Comparison of ENCODE assay signal across 9 mouse cellular contexts in the genomic region with DNA sequence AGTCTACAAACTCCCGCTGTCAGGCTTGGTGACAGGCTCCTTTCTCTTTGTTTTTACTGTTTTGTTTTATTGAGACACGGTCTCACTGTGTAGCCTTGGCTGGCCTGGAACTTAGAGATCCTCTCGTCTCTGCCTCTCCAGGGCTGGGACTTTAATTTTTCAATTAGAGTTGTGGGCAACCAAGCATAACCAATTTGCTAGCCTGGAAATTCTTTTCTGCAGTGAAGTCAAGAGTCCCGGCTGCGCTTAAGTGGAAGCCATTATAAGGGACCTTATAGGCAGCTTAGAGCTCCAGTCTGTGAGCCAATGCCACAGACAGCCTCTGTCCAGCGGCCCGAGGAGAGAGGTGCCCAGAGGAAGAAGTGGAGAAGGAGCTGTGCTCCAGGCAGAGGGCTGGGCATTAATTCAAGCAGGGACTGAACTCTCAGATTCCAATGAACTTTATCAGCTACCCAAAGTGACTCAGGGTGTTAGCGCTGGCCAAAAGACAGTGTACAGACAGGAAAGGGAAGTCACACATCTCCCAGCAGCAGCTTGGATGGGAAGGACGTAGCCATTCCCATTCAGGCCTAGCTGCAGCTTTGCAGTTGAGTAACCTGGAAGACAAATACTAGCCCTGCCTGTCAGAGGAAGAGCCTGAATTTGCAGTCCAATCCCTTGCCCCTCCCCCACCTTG. TPM values are rescaled to one million over a fixed set of nuclear protein-coding genes. Genes with fewer than 3 reads are reported as not detected.
DNase-seq lines count a peak whose midpoint lies in the region; ATAC-seq lines count a peak whose summit lies in the region.
"Had no signal": no experiment of that assay in that cellular context is flagged by ENCODE, and none has a peak within 500 bp of the region (broad histone marks: within the 10 kb centered on the region; RNA-seq: fewer than 3 reads in every experiment).

No protein-coding gene starts in this region.

- 46% methylated on average over 9 of the region's 9 CpGs for WGBS in heart, embryonic 11.5 days (ENCODE audit: insufficient replicate concordance)

- no peaks in the 10 kb centered on the region for H3K36me3 ChIP-seq in heart, embryonic 11.5 days (ENCODE audit: control insufficient read depth, insufficient read depth, low read length)

- H3K4me3 ChIP-seq in heart, embryonic 11.5 days (ENCODE audit: low read depth, low read length), result no peak overlapping the region

- H3K9ac ChIP-seq in heart, embryonic 11.5 days (ENCODE audit: low read depth, low read length), result no peak overlapping the region
- H3K9ac ChIP-seq: liver, embryonic 14.5 days had no signal

- no peak for ATAC-seq in heart, embryonic 11.5 days (replicated peaks; ENCODE audit: insufficient number of reproducible peaks, low FRiP score, low TSS enrichment)
- ATAC-seq in erythroblast, adult 5-6 weeks (replicated peaks; ENCODE audit: low FRiP score, poor library complexity, severe bottlenecking), result no peak

- H3K4me2 ChIP-seq in heart, embryonic 11.5 days, result no peak overlapping the region

- H3K9me3 ChIP-seq in heart, embryonic 11.5 days (replicated peaks; ENCODE audit: control insufficient read depth, low read length), result no peaks in the 10 kb centered on the region

- peak; percentile 65 to 76 for DNase-seq in adrenal gland, adult (ENCODE audit: inconsistent age in 2 of 2, low spot score in 1 of 2)
- no peak for DNase-seq in adrenal gland, adult 8-10 months
- peak; percentile 84 for DNase-seq in Muller cell, postnatal 12 days (ENCODE audit: inconsistent ontology term)
- DNase-seq in lung, adult 18-20 months, result peak; percentile 53 to 57
- DNase-seq in frontal cortex, postnatal 36 days (ENCODE audit: low spot score in 2 of 2), result no peak
- DNase-seq in layer of hippocampus, adult 8-10 months (ENCODE audit: low spot score in 2 of 2), result no peak

- no peaks in the 10 kb centered on the region for H3K27me3 ChIP-seq in heart, embryonic 11.5 days (ENCODE audit: control insufficient read depth, insufficient read depth, low read length)

- peak overlapping the region; percentile 52; the same call in 1 of the 2 replicates for H3K27ac ChIP-seq in heart, embryonic 11.5 days (ENCODE audit: low read depth, low read length)
- H3K27ac ChIP-seq: liver, embryonic 14.5 days had no signal

- peaks cover 3% of the 10 kb centered on the region for H3K4me1 ChIP-seq in heart, embryonic 11.5 days (ENCODE audit: control insufficient read depth, insufficient read depth, low read length)

RNA-seq across cellular contexts. Expression of gene P2ry6, which starts 16.3 kb away (rescaled TPM):
- total RNA-seq in adrenal gland, adult 8-10 months (2022), result 1 to 10 TPM; 5.4 to 9.5 (median 6.5) TPM
- polyA plus RNA-seq in heart, embryonic 11.5 days (2014; fragmentation: Nextera tagmentation; extraction: Ambion mirVana), result 2.1 and 2.8 TPM in 2 replicates
- total RNA-seq in erythroblast, adult 5-6 weeks (2015; ENCODE audit: low replicate concordance), result 3.3 and 6.1 TPM in 2 replicates
- total RNA-seq in erythroblast, adult 5-6 weeks (2017; ENCODE audit: low replicate concordance), result 0.42 and 0.94 TPM in 2 replicates
- 1 to 10 TPM; 3.1 to 8.7 (median 6.5) TPM for total RNA-seq in layer of hippocampus, adult 8-10 months (2022)

RNA-seq across cellular contexts. Expression of gene P2ry2, which starts 21.9 kb away (rescaled TPM):
- total RNA-seq in adrenal gland, adult 8-10 months (2022), result 1 to 10 TPM; 1.4 to 6.4 (median 3.0) TPM
- 0.54 and 0.68 TPM in 2 replicates for polyA plus RNA-seq in heart, embryonic 11.5 days (2014; fragmentation: Nextera tagmentation; extraction: Ambion mirVana)
- total RNA-seq in erythroblast, adult 5-6 weeks (2015; ENCODE audit: low replicate concordance), result 0.38 and 1.3 TPM in 2 replicates
- 0.28 and 0.68 TPM in 2 replicates for total RNA-seq in erythroblast, adult 5-6 weeks (2017; ENCODE audit: low replicate concordance)
- total RNA-seq in layer of hippocampus, adult 8-10 months (2022), result 1 to 10 TPM in 2 of 4 experiments, under 1 TPM in 2; 0.60 to 4.5 (median 1.9) TPM

RNA-seq across cellular contexts. Expression of gene Arhgef17, which starts 58.9 kb away (rescaled TPM):
- 100 to 1,000 TPM in 3 of 4 experiments, 10 to 100 TPM in 1; 95.8 to 118 (median 108) TPM for total RNA-seq in adrenal gland, adult 8-10 months (2022)
- 8.5 and 8.8 TPM in 2 replicates for polyA plus RNA-seq in heart, embryonic 11.5 days (2014; fragmentation: Nextera tagmentation; extraction: Ambion mirVana)
- 0.58 TPM in 1 of 2 replicates, not detected in the other for total RNA-seq in erythroblast, adult 5-6 weeks (2015; ENCODE audit: low replicate concordance)
- total RNA-seq in erythroblast, adult 5-6 weeks (2017; ENCODE audit: low replicate concordance), result not detected in 2 replicates
- 100 to 1,000 TPM; 149 to 173 (median 162) TPM for total RNA-seq in layer of hippocampus, adult 8-10 months (2022)

Comparison
In these comparisons a context has a peak if more than half of its experiments do, and no peak if none do; other contexts are left out.
1. DNase-seq: peak in adrenal gland, adult (2 of 2), Muller cell, postnatal 12 days (single experiment) and lung, adult 18-20 months (2 of 2); none in adrenal gland, adult 8-10 months (single experiment), frontal cortex, postnatal 36 days (0 of 2) and layer of hippocampus, adult 8-10 months (0 of 2).
2. RNA of gene Arhgef17, which starts 58.9 kb away (total RNA-seq): 149 to 173 TPM in layer of hippocampus, adult 8-10 months and 95.8 to 118 TPM in adrenal gland, adult 8-10 months; 0.58 TPM in erythroblast, adult 5-6 weeks; every median in the first group is over 10 times any median in the second.